Mouse (Mus musculus) neural tube, embryonic 12.5 days (tissue): ENCODE data around the gene Gm7903. TPM values are rescaled to one million over a fixed set of nuclear protein-coding genes. Genes with fewer than 3 reads are reported as not detected.
"Not testable (repeated sequence)": the region's sequence is repeated elsewhere in the genome, so short reads cannot be mapped to it uniquely, and the experiment has no call there.

Experiments
- ATAC-seq: fragments of 200-750 bp; cut with Nextera tagmentation; 2 replicates; pipeline ENCODE4 v1.8.0; 2017; ENCODE audit warnings: low read depth, mild to moderate bottlenecking, moderate TSS enrichment, moderate library complexity; ENCODE audit not compliant: low FRiP score
- H3K27ac ChIP-seq: fragments of 300-500 bp; sonication (generic); 2 replicates; pipeline ENCODE4 v1.5.1; 2016
- H3K27me3 ChIP-seq: fragments of 300-500 bp; sonication (generic); replicated peaks from 2 replicates; pipeline ENCODE4 v1.6.1; 2016; ENCODE audit warnings: mild to moderate bottlenecking
- H3K36me3 ChIP-seq: fragments of 300-500 bp; sonication (generic); 2 replicates; pipeline ENCODE4 v1.6.1; 2016; ENCODE audit warnings: mild to moderate bottlenecking
- H3K4me1 ChIP-seq: fragments of 300-500 bp; sonication (generic); 2 replicates; pipeline ENCODE4 v1.6.1; 2016
- H3K4me2 ChIP-seq: fragments of 300-500 bp; sonication (generic); replicated peaks from 2 replicates; pipeline ENCODE4 v1.6.1; 2016; ENCODE audit warnings: mild to moderate bottlenecking
- H3K4me3 ChIP-seq: fragments of 300-500 bp; sonication (generic); 2 replicates; pipeline ENCODE4 v1.5.1; 2016
- H3K9ac ChIP-seq: fragments of 300-500 bp; sonication (generic); 2 replicates; pipeline ENCODE4 v1.6.1; 2016; ENCODE audit warnings: mild to moderate bottlenecking
- H3K9me3 ChIP-seq: fragments of 300-500 bp; sonication (generic); 2 replicates; pipeline ENCODE4 v1.6.1; 2016; ENCODE audit warnings: mild to moderate bottlenecking
- WGBS: fragments of 180-500 bp; shearing (Covaris S2); methylation state at CpG from one replicate; pipeline ENCODE4 v1.1.7; 2016; 5-methylcytosine and 5-hydroxymethylcytosine counted together
- polyA plus RNA-seq: library from polyadenylated mRNA; unstranded; fragments of >200 nt; fragmentation: Nextera tagmentation; extraction: Ambion mirVana; gene quantifications from 2 replicates; pipeline ENCODE4 v1.2.1, GENCODE M21; 2016

Gm7903 gene
- polyA plus RNA-seq = not detected in 2 replicates

DNA sequence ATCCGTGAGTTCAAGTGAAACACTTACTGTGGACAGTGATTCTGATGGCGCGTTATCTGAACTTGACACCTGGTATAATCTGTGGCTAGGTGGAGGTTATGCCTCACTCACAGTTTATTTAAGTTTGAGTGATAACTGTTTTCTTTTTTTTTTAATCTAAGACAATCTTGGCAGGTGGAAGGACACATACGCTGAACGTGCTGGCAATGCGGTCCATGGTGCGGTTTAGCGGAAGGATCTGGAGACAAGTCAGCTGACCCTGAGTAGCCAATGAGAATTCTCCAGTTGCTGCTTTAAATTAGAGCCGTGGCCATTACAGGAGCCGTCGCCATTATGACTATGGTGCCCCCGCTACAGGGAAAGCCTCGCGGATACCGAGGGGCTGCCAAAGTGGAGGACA, at the start of gene Gm7903:
Gene Gm7903 (plus strand): TSS at position 301 of the 400 bp plus-strand sequence.
- not testable (repeated sequence) for ATAC-seq, H3K4me2 ChIP-seq, H3K9ac ChIP-seq, H3K4me3 ChIP-seq, H3K4me1 ChIP-seq, H3K9me3 ChIP-seq, H3K36me3 ChIP-seq, H3K27ac ChIP-seq, H3K27me3 ChIP-seq
- WGBS = no CpG with 5 or more reads among the region's 15 CpGs

- H3K27me3 ChIP-seq, H3K4me3 ChIP-seq, ATAC-seq, H3K4me2 ChIP-seq, H3K4me1 ChIP-seq, H3K9me3 ChIP-seq, H3K36me3 ChIP-seq, H3K9ac ChIP-seq, H3K27ac ChIP-seq: not testable (repeated sequence)
- no CpG with 5 or more reads among the region's 3 CpGs for WGBS
Measured at GRCm38 (mm10) chrX:135403578-135403977, 30.1 kb upstream of the Gm7903 start.

GRCm38 (mm10) chrX:135421203-135421602, 12.4 kb upstream of the Gm7903 start:
- 62% methylated on average over 4 of the region's 7 CpGs for WGBS
- H3K27ac ChIP-seq, H3K4me1 ChIP-seq, H3K27me3 ChIP-seq, H3K9ac ChIP-seq, H3K9me3 ChIP-seq, H3K4me3 ChIP-seq, H3K36me3 ChIP-seq, ATAC-seq, H3K4me2 ChIP-seq: not testable (repeated sequence)

DNA sequence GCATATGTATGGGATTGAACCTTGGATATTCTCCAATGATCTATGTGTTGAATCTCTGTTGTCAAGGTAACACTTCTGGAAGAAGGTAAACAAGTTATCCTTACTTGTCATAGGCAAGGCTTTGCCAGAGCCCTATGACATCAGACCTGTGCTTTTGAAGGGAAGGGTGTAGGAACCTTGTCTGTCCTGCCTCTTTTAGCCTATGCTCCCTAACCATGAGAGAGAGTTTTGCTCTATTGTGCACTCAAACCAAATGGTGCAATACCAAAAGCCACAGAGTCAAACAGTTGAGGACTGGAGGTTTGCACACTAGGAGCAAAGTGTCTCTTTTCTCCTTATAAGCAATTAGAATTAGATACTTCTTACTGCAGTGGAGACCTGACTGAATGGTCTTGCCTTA, 11.8 kb upstream of the Gm7903 start:
- not testable (repeated sequence) for ATAC-seq, H3K4me2 ChIP-seq, H3K36me3 ChIP-seq, H3K9ac ChIP-seq, H3K27me3 ChIP-seq, H3K27ac ChIP-seq, H3K4me3 ChIP-seq, H3K9me3 ChIP-seq, H3K4me1 ChIP-seq

DNA sequence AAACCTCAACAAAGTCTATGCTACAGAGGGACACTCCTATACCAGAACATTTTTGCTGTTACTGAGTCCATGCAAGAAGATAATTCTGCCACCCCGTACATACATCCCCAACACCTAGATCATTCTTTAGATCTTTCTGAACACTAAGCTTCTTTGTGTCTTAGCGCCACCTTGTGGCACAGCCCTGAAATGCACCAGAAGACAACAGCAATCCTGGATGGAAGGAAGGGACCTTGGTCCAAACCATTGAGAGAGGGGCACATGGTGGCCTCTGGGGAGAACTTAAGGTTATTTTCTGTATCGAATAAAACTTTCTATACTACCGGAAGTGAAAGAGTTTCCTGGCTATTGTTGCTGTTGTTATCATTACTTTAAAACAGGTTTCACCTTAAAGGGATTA, 11.2 kb upstream of the Gm7903 start:
- H3K4me1 ChIP-seq, H3K4me3 ChIP-seq, H3K36me3 ChIP-seq, H3K4me2 ChIP-seq, ATAC-seq, H3K9me3 ChIP-seq, H3K27me3 ChIP-seq, H3K9ac ChIP-seq, H3K27ac ChIP-seq: not testable (repeated sequence)
- no CpG with 5 or more reads among the region's 4 CpGs for WGBS

- ATAC-seq, H3K4me1 ChIP-seq, H3K9ac ChIP-seq, H3K27me3 ChIP-seq, H3K9me3 ChIP-seq, H3K27ac ChIP-seq, H3K4me3 ChIP-seq, H3K4me2 ChIP-seq, H3K36me3 ChIP-seq: not testable (repeated sequence)
- no CpG with 5 or more reads among the region's 3 CpGs for whole genome bisulfite sequencing
Measured at GRCm38 (mm10) chrX:135464160-135464559, 30.5 kb downstream of the Gm7903 start.

- not testable (repeated sequence) for H3K36me3 ChIP-seq, H3K4me2 ChIP-seq, H3K9ac ChIP-seq, H3K27ac ChIP-seq, H3K4me3 ChIP-seq, H3K27me3 ChIP-seq, ATAC-seq, H3K9me3 ChIP-seq, H3K4me1 ChIP-seq
- no CpG with 5 or more reads among the region's 6 CpGs for whole genome bisulfite sequencing
Measured at GRCm38 (mm10) chrX:135481902-135482301, 48.3 kb downstream of the Gm7903 start.

GRCm38 (mm10) chrX:135483183-135483582, 49.5 kb downstream of the Gm7903 start:
- H3K9me3 ChIP-seq, H3K27ac ChIP-seq, H3K4me2 ChIP-seq, H3K9ac ChIP-seq, H3K4me1 ChIP-seq, ATAC-seq, H3K36me3 ChIP-seq, H3K4me3 ChIP-seq, H3K27me3 ChIP-seq: not testable (repeated sequence)
- WGBS = no CpG with 5 or more reads among the region's 3 CpGs

Other genes with a start within 250 kb of the Gm7903 start
- 8.1 and 9.9 TPM in 2 replicates for gene Tceal6, start 223.1 kb upstream of the Gm7903 start, polyA plus RNA-seq
- not detected in 2 replicates for gene Pramel3, start 131.5 kb upstream of the Gm7903 start, polyA plus RNA-seq
- not detected in 2 replicates for gene Gm5128, start 60.6 kb upstream of the Gm7903 start, polyA plus RNA-seq
- not detected in 2 replicates for gene AV320801, start 60.8 kb downstream of the Gm7903 start, polyA plus RNA-seq
- not detected in 2 replicates for gene Nxf7, start 164.9 kb downstream of the Gm7903 start, polyA plus RNA-seq
- gene Prame, start 193.9 kb downstream of the Gm7903 start, polyA plus RNA-seq = not detected in 2 replicates